Mouse (Mus musculus) heart, embryonic 14.5 days (tissue): ENCODE measurements around the gene 4931423N10Rik. TPM values are rescaled to one million over a fixed set of nuclear protein-coding genes. Genes with fewer than 3 reads are reported as not detected.
"Not testable (repeated sequence)": the region's sequence is repeated elsewhere in the genome, so short reads cannot be mapped to it uniquely, and the experiment has no call there.

ENCODE experiments used
- ATAC-seq: fragments of 200-750 bp; cut with Nextera tagmentation; 2 replicates; pipeline ENCODE4 v1.8.0; 2017; ENCODE audit warnings: low read depth, moderate TSS enrichment; ENCODE audit not compliant: insufficient number of reproducible peaks, insufficient read depth, low FRiP score
- H3K27ac ChIP-seq, 2 experiments: fragments of 200-500 bp in 1 of 2; fragments of 300-500 bp in 1 of 2; sonication (generic) in 1 of 2; replicated peaks in 1 of 2; 2 replicates each; pipeline ENCODE4 v1.5.1; 2012 to 2014; ENCODE audit warnings: low read depth in 2 of 2, low read length in 2 of 2, control low read depth in 1 of 2, mild to moderate bottlenecking in 1 of 2, mixed read lengths in 1 of 2; ENCODE audit not compliant: control insufficient read depth in 1 of 2, insufficient read depth in 1 of 2
- H3K27me3 ChIP-seq: fragments of 300-500 bp; sonication (generic); 2 replicates; pipeline ENCODE4 v1.6.1; 2014; ENCODE audit warnings: mild to moderate bottlenecking, low read length, control low read depth; ENCODE audit not compliant: control insufficient read depth, insufficient read depth
- H3K36me3 ChIP-seq: fragments of 300-500 bp; sonication (generic); 2 replicates; pipeline ENCODE4 v1.6.1; 2014; ENCODE audit warnings: mild to moderate bottlenecking, control low read depth, low read length, mixed read lengths; ENCODE audit not compliant: control insufficient read depth, insufficient read depth
- H3K4me1 ChIP-seq, 2 experiments: fragments of 200-500 bp in 1 of 2; fragments of 300-500 bp in 1 of 2; sonication (generic) in 1 of 2; 2 replicates each; pipeline ENCODE4 v1.6.1; 2012 to 2014; ENCODE audit warnings: low read length in 2 of 2, control low read depth in 1 of 2, mixed read lengths in 1 of 2; ENCODE audit not compliant: control insufficient read depth in 2 of 2, insufficient read depth in 2 of 2
- H3K4me2 ChIP-seq: fragments of 300-500 bp; sonication (generic); 2 replicates; pipeline ENCODE4 v1.6.1; 2014; ENCODE audit warnings: mild to moderate bottlenecking, low read length
- H3K4me3 ChIP-seq, 2 experiments: fragments of 200-500 bp in 1 of 2; fragments of 300-500 bp in 1 of 2; sonication (generic) in 1 of 2; 2 replicates each; pipeline ENCODE4 v1.5.1; 2012 to 2014; ENCODE audit warnings: low read length in 2 of 2, mild to moderate bottlenecking in 2 of 2, control low read depth in 1 of 2, low read depth in 1 of 2, moderate library complexity in 1 of 2; ENCODE audit not compliant: control insufficient read depth in 1 of 2, insufficient read depth in 1 of 2
- H3K9ac ChIP-seq: fragments of 300-500 bp; sonication (generic); 2 replicates; pipeline ENCODE4 v1.6.1; 2014; ENCODE audit warnings: mild to moderate bottlenecking, low read length
- H3K9me3 ChIP-seq: fragments of 300-500 bp; sonication (generic); 2 replicates; pipeline ENCODE4 v1.6.1; 2016; ENCODE audit warnings: low read length, control low read depth; ENCODE audit not compliant: control insufficient read depth
- WGBS: fragments of 180-500 bp; shearing (Covaris S2); extraction: QIAGEN DNeasy Blood & Tissue Kit; methylation state at CpG from one replicate; pipeline ENCODE4 v1.1.7; 2014; 5-methylcytosine and 5-hydroxymethylcytosine counted together
- polyA plus RNA-seq: library from polyadenylated mRNA; unstranded; fragments of >200 nt; fragmentation: Nextera tagmentation; extraction: Ambion mirVana; gene quantifications from 2 replicates; pipeline ENCODE4 v1.2.1, GENCODE M21; 2014

Gene 4931423N10Rik
- polyA plus RNA-seq, 1 experiment from 2014 or later = not detected

DNA sequence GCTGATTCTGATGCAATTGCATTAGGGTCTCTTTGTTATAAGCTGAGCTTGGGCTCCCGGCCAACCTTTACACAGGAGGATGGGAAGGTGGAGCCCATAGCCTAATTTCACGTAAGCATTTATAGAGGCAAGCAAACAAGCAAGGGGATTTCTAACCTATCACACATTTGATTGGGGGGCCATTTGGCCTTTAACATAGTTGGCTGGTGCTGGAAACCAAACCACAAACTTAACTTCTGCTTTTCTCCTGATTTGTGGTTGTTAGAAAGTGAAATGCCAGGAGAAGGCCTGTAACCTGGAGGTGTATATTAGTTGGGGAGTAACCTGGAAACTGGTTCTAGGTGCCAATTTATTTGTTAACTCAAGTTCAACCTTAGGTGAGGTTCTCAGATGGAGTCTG, 21.2 kb downstream of the 4931423N10Rik start:
- no peak for ATAC-seq
- Histone ChIP-seq H3K4me2 (no peak overlapping the region), H3K36me3 (no peaks in the 10 kb centered on the region), H3K27ac (no peak overlapping the region), H3K27me3 (no peaks in the 10 kb centered on the region), H3K9ac (no peak overlapping the region), H3K9me3 (no peaks in the 10 kb centered on the region), H3K4me1 (no peaks in the 10 kb centered on the region), H3K4me3 (no peak overlapping the region)
- WGBS = 67% methylated on average over 2 of the region's 2 CpGs

DNA sequence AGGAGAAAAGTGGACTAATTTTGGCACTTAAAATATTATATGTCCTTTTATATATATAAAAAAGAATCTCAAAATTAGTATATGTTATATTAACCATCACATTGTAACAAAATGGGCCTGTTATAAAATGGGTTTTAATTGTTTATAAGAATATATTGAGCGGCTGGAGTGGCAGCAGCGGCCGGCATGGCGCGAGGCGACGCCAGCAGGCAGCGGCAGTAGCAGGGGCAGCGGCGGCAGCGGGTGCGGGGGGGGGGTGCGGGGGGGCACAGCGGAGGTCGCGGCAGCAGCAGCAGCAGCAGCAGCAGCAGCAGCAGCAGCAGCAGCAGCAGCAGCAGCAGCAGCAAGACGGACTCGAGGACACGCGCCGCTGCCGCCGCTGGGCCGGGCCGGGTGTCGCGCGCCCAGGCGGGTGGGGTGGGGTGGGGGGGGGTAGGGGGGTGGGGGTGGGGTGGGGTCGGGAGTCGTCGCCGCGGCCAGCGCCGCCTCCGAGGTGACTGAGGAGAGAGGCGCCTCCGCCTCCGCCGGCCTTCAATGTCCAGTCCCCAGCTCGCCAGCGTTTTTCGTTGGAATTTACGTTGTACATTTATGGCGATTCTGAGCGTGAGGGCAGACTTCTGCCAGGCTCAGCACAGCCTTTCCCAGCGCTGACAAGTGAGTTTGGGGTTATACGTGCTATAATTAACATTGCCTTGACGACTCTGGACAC, 26.9 kb downstream of the 4931423N10Rik start:
- H3K4me1 ChIP-seq = no peaks in the 10 kb centered on the region
- peak overlapping the region; percentile 74 for H3K4me2 ChIP-seq
- no peaks in the 10 kb centered on the region for H3K36me3 ChIP-seq
- H3K27ac ChIP-seq = no peak overlapping the region
- peak overlapping the region; percentile 62 for H3K9ac ChIP-seq
- H3K27me3 ChIP-seq = no peaks in the 10 kb centered on the region
- no peaks in the 10 kb centered on the region for H3K9me3 ChIP-seq
- under 1% methylated on average over 44 of the region's 50 CpGs for WGBS
- ATAC-seq = no peak
- H3K4me3 ChIP-seq = peak overlapping the region; percentile 46 to 55

DNA sequence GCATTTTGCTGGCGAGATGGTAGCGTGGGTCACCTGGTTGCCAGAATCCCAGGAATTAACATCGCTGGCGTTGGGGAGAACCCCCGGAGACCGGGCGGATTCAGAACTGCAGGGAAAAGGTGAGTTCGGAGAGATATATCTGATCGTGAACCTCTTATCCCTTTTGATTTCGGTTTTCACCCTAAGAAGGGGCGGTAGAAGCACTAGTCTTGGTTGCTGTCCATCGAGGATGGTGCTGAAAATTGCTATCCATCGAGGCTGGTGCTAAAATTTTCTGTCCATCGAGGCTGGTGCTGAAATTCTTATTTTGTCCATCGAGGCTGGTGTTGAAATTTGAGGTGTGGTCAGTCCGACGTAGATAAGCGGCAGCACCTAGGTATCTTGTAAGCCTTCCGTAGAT, 83.7 kb downstream of the 4931423N10Rik start:
- not testable (repeated sequence) for H3K36me3 ChIP-seq, H3K9me3 ChIP-seq, H3K4me1 ChIP-seq, H3K9ac ChIP-seq, H3K4me3 ChIP-seq, H3K4me2 ChIP-seq, H3K27ac ChIP-seq, ATAC-seq, H3K27me3 ChIP-seq
- WGBS = 41% methylated on average over 19 of the region's 19 CpGs

DNA sequence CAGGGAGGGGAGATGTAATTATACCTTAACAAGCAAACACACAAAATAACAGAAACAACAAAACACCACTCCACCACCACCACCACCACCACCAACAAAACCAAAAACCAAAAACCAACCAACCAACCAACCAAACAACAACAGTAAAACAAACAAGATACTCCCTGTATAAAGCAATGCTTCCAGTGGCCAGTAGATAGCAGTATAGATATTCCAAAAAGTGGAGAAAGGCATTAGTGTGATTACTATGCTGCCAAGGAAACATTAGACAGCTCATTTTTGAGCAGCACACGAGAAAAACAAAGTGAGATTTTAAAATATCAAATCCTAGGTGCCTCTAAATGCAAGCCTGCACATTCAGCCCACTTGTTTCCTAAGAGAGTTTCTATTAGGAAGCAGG, 107.6 kb downstream of the 4931423N10Rik start:
- Histone ChIP-seq H3K4me1 (no peaks in the 10 kb centered on the region), H3K36me3 (no peaks in the 10 kb centered on the region), H3K9me3 (no peaks in the 10 kb centered on the region), H3K4me2 (no peak overlapping the region), H3K27ac (no peak overlapping the region), H3K4me3 (no peak overlapping the region), H3K27me3 (no peaks in the 10 kb centered on the region), H3K9ac (no peak overlapping the region)
- no peak for ATAC-seq
- WGBS = 16% methylated on average over 1 of the region's 1 CpGs

Other genes with a start within 250 kb of the 4931423N10Rik start
- 28.0 and 34.0 TPM in 2 replicates for gene Abi1, start 167.2 kb upstream of the 4931423N10Rik start, polyA plus RNA-seq
- gene Acbd5, start 139.3 kb upstream of the 4931423N10Rik start, polyA plus RNA-seq = 23.1 and 25.5 TPM in 2 replicates
- gene Mastl, start 51.5 kb upstream of the 4931423N10Rik start, polyA plus RNA-seq = 8.6 and 11.2 TPM in 2 replicates
- gene Yme1l1, start 51.1 kb upstream of the 4931423N10Rik start, polyA plus RNA-seq = 50.6 and 58.3 TPM in 2 replicates
- 0.07 TPM in 1 of 2 replicates, not detected in the other for gene Nxph2, start 113.8 kb downstream of the 4931423N10Rik start, polyA plus RNA-seq